Mouse (Mus musculus): ENCODE data around the gene Tprkb. TPM values are rescaled to one million over a fixed set of nuclear protein-coding genes. Genes with fewer than 3 reads are reported as not detected.
"Not testable (repeated sequence)": the region's sequence is repeated elsewhere in the genome, so short reads cannot be mapped to it uniquely, and the experiment has no call there.

Tprkb gene
- polyA plus RNA-seq, 1 experiment from 2014 or later = 39.2 TPM

GRCm38 (mm10) chr6:85919401-85919800, 7.7 kb downstream of the Tprkb start:
- H3K4me1 ChIP-seq = peaks cover 12% of the 10 kb centered on the region
- H3K9ac ChIP-seq = no peak overlapping the region
- 98% methylated on average over 4 of the region's 4 CpGs for WGBS
- no peaks in the 10 kb centered on the region for H3K27me3 ChIP-seq
- H3K27ac ChIP-seq = no peak overlapping the region
- peaks cover 11% of the 10 kb centered on the region; the same call in 1 of the 2 replicates for H3K36me3 ChIP-seq
- no peak overlapping the region for H3K4me3 ChIP-seq
- no peaks in the 10 kb centered on the region for H3K9me3 ChIP-seq (replicated peaks)
- ATAC-seq (ENCODE audit: low FRiP score) = no peak
- H3K4me2 ChIP-seq (replicated peaks) = no peak overlapping the region

DNA sequence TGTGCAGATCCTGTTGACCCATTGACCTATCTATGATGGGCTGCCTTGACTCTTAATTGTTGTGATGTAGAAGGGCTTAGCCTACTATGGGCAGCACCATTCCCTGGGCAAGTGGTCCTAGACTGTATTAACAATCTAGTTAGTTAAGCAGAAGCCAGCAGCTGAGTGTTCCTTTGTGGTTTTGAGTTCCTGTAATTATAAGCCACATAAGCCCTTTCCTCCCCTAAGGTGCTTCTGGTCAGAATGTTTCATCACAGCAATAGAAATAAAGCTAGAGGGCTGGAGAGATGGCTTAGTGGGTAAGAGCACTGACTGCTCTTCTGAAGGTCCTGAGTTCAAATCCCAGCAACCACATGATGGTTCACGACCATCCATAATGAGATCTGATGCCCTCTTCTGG, 12.0 kb downstream of the Tprkb start:
- Histone ChIP-seq H3K9ac (no peak overlapping the region), H3K4me2 (replicated peaks) (no peak overlapping the region), H3K27ac (no peak overlapping the region), H3K4me3 (no peak overlapping the region), H3K27me3 (no peaks in the 10 kb centered on the region), H3K9me3 (replicated peaks) (no peaks in the 10 kb centered on the region), H3K36me3 (peaks cover 48% of the 10 kb centered on the region), H3K4me1 (no peaks in the 10 kb centered on the region)
- ATAC-seq (ENCODE audit: low FRiP score) = no peak
- 100% methylated on average over 1 of the region's 1 CpGs for WGBS

DNA sequence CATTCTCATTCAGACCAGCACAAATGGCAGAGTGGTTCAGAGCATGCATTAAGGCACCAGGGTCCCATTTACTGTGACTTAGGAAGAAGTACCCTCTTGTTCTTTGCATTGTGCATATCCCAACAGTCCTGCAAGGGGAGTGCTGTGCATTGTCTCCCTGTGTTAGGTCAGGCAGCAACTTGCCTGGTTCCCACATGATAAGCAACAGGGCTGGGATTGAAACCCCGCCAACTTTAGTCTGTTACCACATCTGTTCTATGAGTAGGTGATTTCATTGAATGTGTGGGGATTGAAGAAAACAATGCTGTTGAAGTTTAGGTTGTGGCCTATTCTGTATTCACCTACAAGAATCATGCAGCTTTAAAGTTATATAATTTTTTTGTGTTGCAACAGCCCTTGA, 15.0 kb downstream of the Tprkb start:
- Histone ChIP-seq H3K27ac (no peak overlapping the region), H3K9me3 (replicated peaks) (no peaks in the 10 kb centered on the region), H3K4me2 (replicated peaks) (no peak overlapping the region), H3K27me3 (no peaks in the 10 kb centered on the region), H3K4me1 (no peaks in the 10 kb centered on the region), H3K36me3 (peaks cover 62% of the 10 kb centered on the region), H3K4me3 (no peak overlapping the region), H3K9ac (no peak overlapping the region)
- ATAC-seq (ENCODE audit: low FRiP score) = no peak
- 70% methylated on average over 1 of the region's 1 CpGs for WGBS

DNA sequence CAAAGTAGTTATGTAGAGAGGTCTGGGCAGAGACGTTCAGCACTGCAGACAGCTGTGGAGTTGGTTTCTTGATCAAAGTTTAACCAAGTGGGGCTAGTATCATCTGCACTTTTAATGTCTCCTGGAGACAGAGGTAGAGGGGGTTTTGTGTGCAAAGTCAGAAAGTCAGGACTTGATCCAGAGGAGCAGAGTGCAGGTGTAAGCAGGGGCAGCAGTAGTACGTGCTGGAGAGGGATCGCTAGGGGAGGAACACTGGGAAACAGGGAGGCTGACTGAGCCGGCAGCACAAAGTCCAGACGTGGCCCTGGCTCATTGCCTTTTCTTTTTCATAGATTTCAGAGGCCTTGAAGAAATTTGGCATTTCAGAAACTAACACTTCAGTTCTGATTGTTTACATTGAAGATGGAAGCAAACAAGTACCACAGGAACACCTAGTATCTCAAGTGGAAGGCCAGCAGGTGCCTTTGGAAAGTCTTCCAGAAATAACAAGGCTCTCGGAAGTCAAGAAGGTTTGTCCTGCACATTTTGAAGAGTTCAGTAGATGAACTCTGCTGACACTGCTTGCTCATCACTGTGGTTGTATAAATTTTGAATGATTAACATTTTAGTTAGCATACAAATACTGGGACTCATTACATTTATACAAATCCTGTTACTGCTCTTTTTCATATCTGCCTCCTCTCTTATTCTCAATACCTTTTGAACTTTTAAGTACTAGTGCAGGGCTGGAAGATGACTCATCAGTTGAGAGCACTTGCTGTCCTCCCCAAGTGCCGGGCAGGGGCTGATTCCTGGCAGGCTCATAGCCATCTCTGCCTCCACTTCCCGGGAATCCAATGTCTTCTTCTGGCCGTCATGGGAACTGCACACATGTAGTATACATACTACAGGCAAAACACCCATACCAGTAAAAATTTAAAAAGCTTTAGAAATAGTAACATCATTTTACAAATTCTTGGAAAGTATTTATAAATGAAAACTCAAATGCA, 16.1 kb downstream of the Tprkb start:
- no peak overlapping the region for H3K9ac ChIP-seq
- no peak overlapping the region for H3K4me2 ChIP-seq (replicated peaks)
- no peak overlapping the region for H3K4me3 ChIP-seq
- peaks cover 66% of the 10 kb centered on the region for H3K36me3 ChIP-seq
- H3K27me3 ChIP-seq = no peaks in the 10 kb centered on the region
- ATAC-seq (ENCODE audit: low FRiP score) = no peak
- WGBS = 89% methylated on average over 9 of the region's 9 CpGs
- no peak overlapping the region for H3K27ac ChIP-seq
- H3K9me3 ChIP-seq (replicated peaks) = no peaks in the 10 kb centered on the region
- H3K4me1 ChIP-seq = no peaks in the 10 kb centered on the region

DNA sequence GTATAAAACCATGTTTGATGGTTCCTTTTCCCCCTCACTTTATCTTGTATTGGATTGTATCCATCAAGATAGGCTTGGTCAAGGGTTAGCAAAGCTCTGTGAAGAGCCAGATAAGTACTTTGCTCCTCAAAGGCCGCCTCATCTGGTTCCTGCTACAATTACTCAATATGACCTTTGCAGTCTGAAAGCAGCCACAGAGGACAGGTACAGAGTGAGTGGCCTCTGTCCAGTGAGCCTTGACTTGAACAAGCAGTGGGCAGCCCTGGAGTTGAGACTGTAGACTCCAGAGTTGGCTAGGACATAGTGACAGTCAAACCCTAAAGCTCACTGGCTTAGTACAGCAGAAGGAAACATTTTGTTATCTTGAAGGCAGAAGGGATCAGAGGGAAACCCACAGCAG, 17.6 kb downstream of the Tprkb start:
- H3K4me1 ChIP-seq = no peaks in the 10 kb centered on the region
- H3K9me3 ChIP-seq (replicated peaks) = no peaks in the 10 kb centered on the region
- no peak overlapping the region for H3K4me2 ChIP-seq (replicated peaks)
- H3K27ac ChIP-seq = no peak overlapping the region
- H3K9ac ChIP-seq = no peak overlapping the region
- H3K27me3 ChIP-seq = no peaks in the 10 kb centered on the region
- no peak for ATAC-seq (ENCODE audit: low FRiP score)
- WGBS = 82% methylated on average over 1 of the region's 1 CpGs
- H3K36me3 ChIP-seq = peaks cover 67% of the 10 kb centered on the region
- no peak overlapping the region for H3K4me3 ChIP-seq

DNA sequence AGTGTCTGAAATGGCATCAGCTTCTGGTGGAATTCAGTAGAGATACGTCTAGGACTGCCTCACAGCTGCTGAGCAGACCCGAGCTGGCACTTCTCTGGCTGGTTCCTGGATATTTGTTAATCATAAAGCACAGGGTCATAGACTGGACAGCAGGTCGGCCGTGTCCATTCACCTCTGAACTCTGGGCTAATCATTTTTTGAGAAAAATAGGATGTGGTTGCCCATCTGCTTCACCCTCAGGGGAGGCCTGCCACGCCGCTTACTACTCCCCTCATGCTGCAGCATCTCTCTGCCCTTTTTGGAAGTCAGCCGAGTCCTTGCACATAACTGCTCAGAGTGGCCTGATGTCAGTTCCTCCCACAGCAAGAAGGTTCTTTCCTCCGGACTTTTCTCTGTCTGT, 22.4 kb downstream of the Tprkb start:
- no peak overlapping the region for H3K4me3 ChIP-seq
- ATAC-seq (ENCODE audit: low FRiP score) = no peak
- H3K27me3 ChIP-seq = no peaks in the 10 kb centered on the region
- H3K9ac ChIP-seq = no peak overlapping the region
- no peaks in the 10 kb centered on the region; the same call in 1 of the 2 replicates for H3K4me1 ChIP-seq
- H3K27ac ChIP-seq = no peak overlapping the region
- H3K9me3 ChIP-seq (replicated peaks) = no peaks in the 10 kb centered on the region
- 76% methylated on average over 8 of the region's 8 CpGs for WGBS
- no peak overlapping the region for H3K4me2 ChIP-seq (replicated peaks)
- peaks cover 30% of the 10 kb centered on the region for H3K36me3 ChIP-seq

DNA sequence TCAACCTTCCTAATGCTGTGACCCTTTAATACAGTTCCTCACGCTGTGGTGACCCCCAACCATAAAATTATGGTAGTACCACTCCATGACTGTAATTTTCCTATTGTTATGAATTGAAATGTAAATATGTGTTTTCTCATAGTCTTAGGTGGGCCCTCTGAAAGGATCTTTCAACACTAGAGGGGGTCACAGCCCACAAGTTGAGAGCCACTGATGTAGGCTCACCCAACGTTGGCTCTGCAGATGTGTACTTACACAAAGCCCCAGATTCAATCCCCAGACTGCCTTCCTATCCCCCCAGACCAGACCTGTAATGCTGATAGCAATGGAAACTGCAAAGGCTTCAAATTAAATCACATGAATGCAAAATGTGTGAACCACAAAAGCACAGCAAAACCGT, 24.0 kb downstream of the Tprkb start:
- Histone ChIP-seq H3K4me1 (no peaks in the 10 kb centered on the region; the same call in 1 of the 2 replicates), H3K36me3 (peaks cover 15% of the 10 kb centered on the region; the same call in 1 of the 2 replicates), H3K9ac (no peak overlapping the region), H3K4me2 (replicated peaks) (no peak overlapping the region), H3K27me3 (no peaks in the 10 kb centered on the region), H3K27ac (no peak overlapping the region), H3K4me3 (no peak overlapping the region), H3K9me3 (replicated peaks) (no peaks in the 10 kb centered on the region)
- WGBS = 57% methylated on average over 3 of the region's 3 CpGs
- ATAC-seq (ENCODE audit: low FRiP score) = no peak

GRCm38 (mm10) chr6:85936508-85937465, 25.1 kb downstream of the Tprkb start:
- Histone ChIP-seq H3K9ac (peak overlapping the region; percentile 49), H3K4me3 (peak overlapping the region; percentile 44), H3K36me3 (peaks cover 15% of the 10 kb centered on the region; the same call in 1 of the 2 replicates), H3K4me2 (replicated peaks) (peak overlapping the region; percentile 54), H3K27ac (peak overlapping the region; percentile 60)
- 2% methylated on average over 49 of the region's 50 CpGs for WGBS
- ATAC-seq (ENCODE audit: low FRiP score) = peak; percentile 96
- H3K9me3 ChIP-seq (replicated peaks); H3K27me3 ChIP-seq; H3K4me1 ChIP-seq: not testable (repeated sequence)

GRCm38 (mm10) chr6:85938701-85939100, 27.0 kb downstream of the Tprkb start:
- Histone ChIP-seq H3K27ac (no peak overlapping the region), H3K4me1 (no peaks in the 10 kb centered on the region; the same call in 1 of the 2 replicates), H3K4me2 (replicated peaks) (no peak overlapping the region), H3K9me3 (replicated peaks) (no peaks in the 10 kb centered on the region), H3K27me3 (no peaks in the 10 kb centered on the region), H3K4me3 (no peak overlapping the region), H3K36me3 (peaks cover 11% of the 10 kb centered on the region), H3K9ac (no peak overlapping the region)
- ATAC-seq (ENCODE audit: low FRiP score) = no peak
- WGBS = 81% methylated on average over 10 of the region's 10 CpGs

- H3K4me3 ChIP-seq = no peak overlapping the region
- no peak for ATAC-seq (ENCODE audit: low FRiP score)
- no peaks in the 10 kb centered on the region for H3K4me1 ChIP-seq
- no peaks in the 10 kb centered on the region for H3K9me3 ChIP-seq (replicated peaks)
- no peaks in the 10 kb centered on the region for H3K27me3 ChIP-seq
- H3K4me2 ChIP-seq (replicated peaks) = no peak overlapping the region
- H3K36me3 ChIP-seq = peaks cover 46% of the 10 kb centered on the region
- WGBS = 96% methylated on average over 3 of the region's 3 CpGs
- no peak overlapping the region for H3K27ac ChIP-seq
- no peak overlapping the region for H3K9ac ChIP-seq
Measured at GRCm38 (mm10) chr6:85942469-85942868, 30.8 kb downstream of the Tprkb start.

- Histone ChIP-seq H3K4me1 (no peaks in the 10 kb centered on the region), H3K4me2 (replicated peaks) (no peak overlapping the region), H3K27me3 (no peaks in the 10 kb centered on the region), H3K27ac (no peak overlapping the region), H3K9me3 (replicated peaks) (no peaks in the 10 kb centered on the region), H3K4me3 (no peak overlapping the region), H3K36me3 (peaks cover 91% of the 10 kb centered on the region), H3K9ac (no peak overlapping the region)
- 83% methylated on average over 6 of the region's 6 CpGs for WGBS
- no peak for ATAC-seq (ENCODE audit: low FRiP score)
Measured at GRCm38 (mm10) chr6:85948549-85948948, 36.9 kb downstream of the Tprkb start.

DNA sequence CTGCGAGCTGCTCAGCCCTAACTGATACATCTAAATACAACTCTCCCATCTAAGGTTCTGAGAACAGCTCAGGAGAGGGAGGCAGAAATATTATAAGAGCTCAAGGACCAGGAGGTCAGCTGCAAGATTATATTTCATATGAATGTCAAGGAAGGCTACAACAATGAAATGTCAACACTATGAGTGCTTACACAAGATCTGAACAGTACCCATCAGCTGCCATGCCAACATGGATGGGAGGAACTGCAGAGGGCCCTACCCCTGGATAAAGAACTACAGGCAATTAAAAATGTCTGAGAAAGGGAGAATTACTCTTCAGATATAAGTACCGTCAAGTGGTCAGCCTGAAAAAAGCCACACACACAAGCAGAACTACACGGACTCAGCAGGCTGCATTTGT, 45.9 kb downstream of the Tprkb start:
- no peak for ATAC-seq (ENCODE audit: low FRiP score)
- Histone ChIP-seq H3K9me3 (replicated peaks) (no peaks in the 10 kb centered on the region), H3K9ac (no peak overlapping the region), H3K27ac (no peak overlapping the region), H3K4me1 (peaks cover 8% of the 10 kb centered on the region), H3K4me3 (no peak overlapping the region), H3K36me3 (peaks cover 42% of the 10 kb centered on the region), H3K27me3 (no peaks in the 10 kb centered on the region), H3K4me2 (replicated peaks) (no peak overlapping the region)
- 85% methylated on average over 3 of the region's 3 CpGs for WGBS

Data from hindbrain, embryonic 12.5 days (tissue).